Mouse (Mus musculus): ENCODE results near the gene Plaur.

Gene Plaur

GRCm38 (mm10) chr7:24462388-24463319 lies at the start of gene Plaur:
Gene Plaur, plus strand, starts transcription at chr7:24462484.
- DNase-seq (ENCODE audit: low read depth, low spot score) = no peak

GRCm38 (mm10) chr7:24413630-24414029 lies 48.7 kb upstream of the Plaur start:
- DNase-seq (ENCODE audit: low read depth, low spot score) = no peak

GRCm38 (mm10) chr7:24415261-24415660 lies 47.0 kb upstream of the Plaur start:
- DNase-seq (ENCODE audit: low read depth, low spot score) = no peak

- no peak for DNase-seq (ENCODE audit: low read depth, low spot score)
Observed at GRCm38 (mm10) chr7:24419579-24419978, 42.7 kb upstream of the Plaur start.

- DNase-seq (ENCODE audit: low read depth, low spot score) = no peak
Observed at GRCm38 (mm10) chr7:24421648-24422047, 40.6 kb upstream of the Plaur start.

GRCm38 (mm10) chr7:24422251-24422650 lies 40.0 kb upstream of the Plaur start:
- DNase-seq (ENCODE audit: low read depth, low spot score) = no peak

- no peak for DNase-seq (ENCODE audit: low read depth, low spot score)
Observed at GRCm38 (mm10) chr7:24423107-24423763, 39.0 kb upstream of the Plaur start.

- peak; percentile 53 for DNase-seq (ENCODE audit: low read depth, low spot score)
Observed at GRCm38 (mm10) chr7:24423956-24424732, 38.1 kb upstream of the Plaur start.

GRCm38 (mm10) chr7:24425919-24426318 lies 36.4 kb upstream of the Plaur start:
- no peak for DNase-seq (ENCODE audit: low read depth, low spot score)

- DNase-seq (ENCODE audit: low read depth, low spot score) = no peak
Observed at GRCm38 (mm10) chr7:24427168-24427567, 35.1 kb upstream of the Plaur start.

GRCm38 (mm10) chr7:24428725-24429124 lies 33.6 kb upstream of the Plaur start:
- no peak for DNase-seq (ENCODE audit: low read depth, low spot score)

- no peak for DNase-seq (ENCODE audit: low read depth, low spot score)
Observed at GRCm38 (mm10) chr7:24429413-24430112, 32.7 kb upstream of the Plaur start.

- no peak for DNase-seq (ENCODE audit: low read depth, low spot score)
Observed at GRCm38 (mm10) chr7:24430551-24431345, 31.5 kb upstream of the Plaur start.

GRCm38 (mm10) chr7:24431713-24432112 lies 30.6 kb upstream of the Plaur start:
- DNase-seq (ENCODE audit: low read depth, low spot score) = no peak

- no peak for DNase-seq (ENCODE audit: low read depth, low spot score)
Observed at GRCm38 (mm10) chr7:24435305-24435704, 27.0 kb upstream of the Plaur start.

GRCm38 (mm10) chr7:24437981-24438380 lies 24.3 kb upstream of the Plaur start:
- no peak for DNase-seq (ENCODE audit: low read depth, low spot score)

- no peak for DNase-seq (ENCODE audit: low read depth, low spot score)
Observed at GRCm38 (mm10) chr7:24439191-24439590, 23.1 kb upstream of the Plaur start.

- DNase-seq (ENCODE audit: low read depth, low spot score) = no peak
Observed at GRCm38 (mm10) chr7:24439891-24440290, 22.4 kb upstream of the Plaur start.

GRCm38 (mm10) chr7:24441785-24442184 lies 20.5 kb upstream of the Plaur start:
- DNase-seq (ENCODE audit: low read depth, low spot score) = peak; percentile 50

- no peak for DNase-seq (ENCODE audit: low read depth, low spot score)
Observed at GRCm38 (mm10) chr7:24442313-24442712, 20.0 kb upstream of the Plaur start.

Measured in retina, postnatal 7 days (tissue).